Mouse (Mus musculus) brain, embryonic 14.5 days (tissue): ENCODE results near the gene Them7.

Source experiments
- CTCF ChIP-seq: fragments of 200-500 bp; IDR thresholded peaks from 2 replicates; pipeline ENCODE4 v1.5.1; 2012; ENCODE audit warnings: inconsistent platforms, mild to moderate bottlenecking, moderate library complexity, borderline replicate concordance; ENCODE audit not compliant: insufficient read depth, insufficient read length; ENCODE audit errors: extremely low read depth
- POLR2A ChIP-seq: fragments of 200-500 bp; IDR thresholded peaks from 2 replicates; pipeline ENCODE4 v1.6.1; 2012; ENCODE audit warnings: mild to moderate bottlenecking, inconsistent platforms, borderline replicate concordance; ENCODE audit not compliant: poor library complexity, insufficient read depth, insufficient read length, severe bottlenecking; ENCODE audit errors: extremely low read depth

- TF ChIP-seq CTCF (no peak), POLR2A (no peak)
Measured at GRCm38 (mm10) chr2:105226297-105226958, 2.3 kb downstream of the Them7 start.
